Mouse (Mus musculus): ENCODE measurements around the gene Fcer1g.

DNA sequence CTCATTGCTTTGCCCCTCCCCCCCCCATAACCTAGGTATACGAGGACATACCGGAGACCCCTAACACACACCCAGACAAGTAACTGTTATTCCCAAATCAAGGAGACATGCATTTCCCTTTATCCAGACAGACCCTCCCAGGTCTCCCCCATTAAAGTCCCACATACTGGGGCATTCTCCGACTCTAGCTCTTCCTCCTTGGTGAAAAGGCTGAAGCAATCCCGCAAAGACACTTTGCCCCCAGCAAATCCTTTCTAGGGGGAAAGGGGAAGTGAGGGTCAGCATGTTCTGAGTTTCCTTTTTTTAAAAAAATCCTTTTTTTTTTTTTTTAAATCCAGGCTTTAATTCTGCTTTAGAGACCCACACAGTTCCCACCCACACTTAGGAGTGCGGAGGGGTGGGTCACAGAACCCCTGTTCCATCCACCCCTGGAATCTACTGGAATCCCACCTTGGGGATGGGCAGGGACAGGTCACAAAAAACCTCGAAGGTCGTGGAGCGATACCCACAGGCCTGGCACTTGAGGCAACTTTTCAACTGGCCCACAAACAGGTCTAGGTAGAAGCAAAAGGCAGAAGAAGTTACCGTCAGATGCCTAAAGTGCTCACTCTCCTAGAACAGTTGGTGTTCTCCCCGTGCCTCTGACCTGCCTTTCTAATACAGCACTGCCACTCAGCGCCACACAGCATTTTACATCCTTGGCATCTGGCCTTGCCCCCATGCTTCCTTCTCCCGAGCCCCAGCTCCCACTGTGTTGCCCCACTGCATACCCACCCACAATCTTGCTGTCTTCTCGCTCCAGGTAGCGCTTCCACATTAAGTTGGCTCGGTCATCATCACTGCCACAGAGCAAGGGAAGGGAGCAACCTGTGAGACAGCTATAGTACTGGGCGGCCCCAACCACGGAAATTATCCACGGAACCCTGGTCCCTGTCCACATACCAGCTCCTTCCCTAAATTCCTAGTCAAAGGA lies 49.3 kb upstream of the Fcer1g start:
- TF ChIP-seq CTCF (IDR thresholded peaks at IDR 0.05; ENCODE audit: insufficient read depth, low read length) = no peak
- TF ChIP-seq POLR2A (IDR thresholded peaks at IDR 0.05; ENCODE audit: borderline replicate concordance, extremely low read depth, low read depth, low read length) = no peak
